Mouse (Mus musculus): ENCODE measurements around the gene Slc38a11. TPM values are rescaled to one million over a fixed set of nuclear protein-coding genes. Genes with fewer than 3 reads are reported as not detected.

Gene Slc38a11
- total and polyA plus RNA-seq, 3 experiments, result not detected

- no peaks in the 10 kb centered on the region for H3K4me1 ChIP-seq (ENCODE audit: control insufficient read depth in 1 of 2, insufficient read depth in 2 of 2, low read length in 2 of 2)
- H3K9me3 ChIP-seq (replicated peaks; ENCODE audit: insufficient read depth, low read length), result no peaks in the 10 kb centered on the region
- H3K79me2 ChIP-seq (ENCODE audit: control insufficient read depth, insufficient read depth, low read length, poor library complexity), result no peaks in the 10 kb centered on the region
- DNase-seq (ENCODE audit: low read depth, low spot score), result no peak
- H3K9ac ChIP-seq (ENCODE audit: control insufficient read depth, low read depth, low read length, poor library complexity, severe bottlenecking), result no peak overlapping the region
- H3K36me3 ChIP-seq (ENCODE audit: control insufficient read depth in 1 of 2, insufficient read depth in 2 of 2, low read length in 2 of 2), result no peaks in the 10 kb centered on the region
- no peak overlapping the region for H3K4me3 ChIP-seq (ENCODE audit: control insufficient read depth in 1 of 2, insufficient read depth in 1 of 2, low read depth in 2 of 2, low read length in 2 of 2)
- TF ChIP-seq GABPA (IDR thresholded peaks at IDR 0.05; ENCODE audit: low read depth, low read length) (no peak), MAX (IDR thresholded peaks at IDR 0.05; ENCODE audit: low read length) (no peak), RAD21 (IDR thresholded peaks at IDR 0.05; ENCODE audit: low read depth, low read length) (no peak), MEF2A (IDR thresholded peaks at IDR 0.05; ENCODE audit: extremely low read depth, insufficient replicate concordance, low read depth, low read length, poor library complexity, severe bottlenecking) (no peak), BHLHE40 (IDR thresholded peaks at IDR 0.05; ENCODE audit: borderline replicate concordance, low read depth, low read length) (no peak), HCFC1 (IDR thresholded peaks at IDR 0.05; ENCODE audit: low read depth, low read length) (no peak), EP300 (IDR thresholded peaks at IDR 0.05; ENCODE audit: low read depth in 1 of 2, low read length in 2 of 2) (no peak), ZNF384 (IDR thresholded peaks at IDR 0.05; ENCODE audit: low read depth, low read length) (no peak), TCF12 (IDR thresholded peaks at IDR 0.05; ENCODE audit: low read depth, low read length) (no peak), POLR2AphosphoS5 (IDR thresholded peaks at IDR 0.05; ENCODE audit: borderline replicate concordance, low read depth, low read length) (no peak), UBTF (IDR thresholded peaks at IDR 0.05; ENCODE audit: borderline replicate concordance, insufficient read depth, low read depth, low read length) (no peak), TAL1 (IDR thresholded peaks at IDR 0.05; ENCODE audit: low read length) (no peak), ETS1 (IDR thresholded peaks at IDR 0.05; ENCODE audit: low read depth, low read length) (no peak), MYC (IDR thresholded peaks at IDR 0.05; ENCODE audit: low read depth, low read length) (no peak), GATA1 (IDR thresholded peaks at IDR 0.05; ENCODE audit: low read depth, low read length) (no peak), CHD2 (IDR thresholded peaks at IDR 0.05; ENCODE audit: low read length) (no peak), E2F4 (IDR thresholded peaks at IDR 0.05; ENCODE audit: borderline replicate concordance, low read depth, low read length) (no peak), MXI1 (IDR thresholded peaks at IDR 0.05; ENCODE audit: low read depth, low read length) (no peak)
- no peaks in the 10 kb centered on the region for H3K27me3 ChIP-seq (ENCODE audit: control insufficient read depth in 1 of 2, insufficient read depth in 2 of 2, low read length in 2 of 2)
- no peak overlapping the region for H3K27ac ChIP-seq (ENCODE audit: control insufficient read depth, low read depth, low read length)
Measured at GRCm38 (mm10) chr2:65334091-65334490, 29.7 kb downstream of the Slc38a11 start.

DNA sequence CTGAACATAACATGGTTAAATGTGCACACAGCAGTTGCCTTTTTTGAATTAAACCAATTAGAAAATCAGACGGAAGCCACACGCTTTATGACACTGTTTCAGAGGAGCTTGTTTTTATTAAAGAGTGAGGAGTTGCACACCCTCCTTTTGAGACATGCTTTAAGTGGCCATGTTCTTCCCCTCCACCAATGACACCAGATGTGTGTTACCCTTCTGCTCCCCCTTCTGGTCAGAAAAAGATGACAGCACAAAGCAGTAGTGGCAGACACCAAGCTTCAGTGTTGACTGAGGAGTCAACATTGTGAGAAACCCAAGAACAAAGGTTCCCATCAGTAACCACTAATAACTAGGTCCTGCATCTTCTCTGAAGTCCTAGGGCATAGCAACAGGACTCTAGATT is 32.5 kb downstream of the Slc38a11 start:
- Histone ChIP-seq H3K27ac (ENCODE audit: control insufficient read depth, low read depth, low read length) (no peak overlapping the region), H3K4me1 (ENCODE audit: control insufficient read depth in 1 of 2, insufficient read depth in 2 of 2, low read length in 2 of 2) (no peaks in the 10 kb centered on the region), H3K36me3 (ENCODE audit: control insufficient read depth in 1 of 2, insufficient read depth in 2 of 2, low read length in 2 of 2) (no peaks in the 10 kb centered on the region), H3K27me3 (ENCODE audit: control insufficient read depth in 1 of 2, insufficient read depth in 2 of 2, low read length in 2 of 2) (no peaks in the 10 kb centered on the region), H3K4me3 (ENCODE audit: control insufficient read depth in 1 of 2, insufficient read depth in 1 of 2, low read depth in 2 of 2, low read length in 2 of 2) (no peak overlapping the region), H3K9ac (ENCODE audit: control insufficient read depth, low read depth, low read length, poor library complexity, severe bottlenecking) (no peak overlapping the region), H3K79me2 (ENCODE audit: control insufficient read depth, insufficient read depth, low read length, poor library complexity) (no peaks in the 10 kb centered on the region), H3K9me3 (replicated peaks; ENCODE audit: insufficient read depth, low read length) (no peaks in the 10 kb centered on the region)
- peak; percentile 12 for DNase-seq (ENCODE audit: low read depth, low spot score)
- TF ChIP-seq ZC3H11A (IDR thresholded peaks at IDR 0.05; ENCODE audit: low read depth, low read length) (no peak), GATA1 (IDR thresholded peaks at IDR 0.05; ENCODE audit: low read depth, low read length) (no peak), CTCF (IDR thresholded peaks at IDR 0.05 in 2 of 3, conservative IDR thresholded peaks at IDR 0.05 in 1 of 3; ENCODE audit: control insufficient read depth in 1 of 3, insufficient read depth in 1 of 3, low read depth in 2 of 3, low read length in 3 of 3, poor library complexity in 1 of 3, severe bottlenecking in 1 of 3) (peak in 1 of 3 experiments; percentile 21; a peak in 1 of 6 replicates)

All from MEL (cell line).